Mouse (Mus musculus): ENCODE results near the gene Wdr95.

Gene Wdr95

DNA sequence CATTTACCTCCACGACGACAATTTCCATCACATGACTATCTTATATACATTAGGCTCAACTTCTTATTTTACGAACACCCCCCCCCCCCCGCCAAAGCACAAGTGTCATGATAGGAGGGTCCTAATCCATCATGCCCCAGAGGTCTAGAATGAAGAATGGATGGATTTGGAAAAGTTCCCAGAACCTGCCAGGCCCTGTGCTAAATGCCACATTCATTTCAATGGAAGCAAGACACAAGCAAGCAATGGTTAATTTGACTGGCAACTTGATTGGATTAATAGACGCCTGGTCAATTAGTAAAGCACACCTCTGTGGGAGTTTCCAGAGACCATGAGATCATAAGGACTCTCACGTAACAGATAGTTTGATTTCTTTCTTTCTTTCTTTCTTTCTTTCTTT, 11.4 kb upstream of the Wdr95 start:
- WGBS, result 57% methylated on average over 6 of the region's 6 CpGs

DNA sequence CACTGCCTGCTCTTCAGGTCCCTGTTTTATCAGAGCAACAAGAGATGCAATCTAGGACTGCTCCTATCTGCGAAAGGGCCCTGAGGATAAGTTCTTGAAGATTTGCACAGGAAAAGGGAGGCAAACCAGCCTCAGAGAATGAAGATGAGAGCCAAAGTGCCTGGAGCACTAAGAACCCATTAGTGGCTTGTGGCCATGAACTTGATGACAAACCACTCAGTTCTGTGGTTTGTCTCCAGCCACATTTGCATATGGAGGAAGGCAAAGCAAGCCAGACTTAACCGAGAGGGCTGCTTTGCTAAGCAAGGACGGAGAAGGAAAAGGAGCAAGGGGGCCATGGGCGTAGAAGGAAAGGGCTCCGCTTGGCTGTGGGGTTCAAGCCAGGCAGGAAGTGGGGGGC, 7.7 kb upstream of the Wdr95 start:
- 89% methylated on average over 5 of the region's 5 CpGs for WGBS

DNA sequence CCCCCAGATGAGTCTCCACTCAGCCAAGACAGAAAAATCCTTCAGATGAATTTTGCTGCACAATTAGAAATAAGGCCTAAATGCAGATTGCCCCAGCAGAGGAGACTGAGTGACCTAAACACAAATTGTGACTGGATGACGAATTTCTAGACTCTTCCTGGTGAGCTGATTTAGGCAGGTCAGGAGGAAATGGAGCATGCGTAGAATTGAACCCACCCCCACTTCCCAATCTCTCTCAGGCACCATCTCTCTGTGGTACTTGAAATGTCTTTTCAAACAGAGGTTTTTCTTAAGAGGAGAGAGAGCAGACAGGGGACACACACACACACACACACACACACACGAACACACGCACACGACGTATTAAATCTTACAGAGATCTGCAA, 4.6 kb upstream of the Wdr95 start:
- 31% methylated on average over 6 of the region's 6 CpGs for WGBS

DNA sequence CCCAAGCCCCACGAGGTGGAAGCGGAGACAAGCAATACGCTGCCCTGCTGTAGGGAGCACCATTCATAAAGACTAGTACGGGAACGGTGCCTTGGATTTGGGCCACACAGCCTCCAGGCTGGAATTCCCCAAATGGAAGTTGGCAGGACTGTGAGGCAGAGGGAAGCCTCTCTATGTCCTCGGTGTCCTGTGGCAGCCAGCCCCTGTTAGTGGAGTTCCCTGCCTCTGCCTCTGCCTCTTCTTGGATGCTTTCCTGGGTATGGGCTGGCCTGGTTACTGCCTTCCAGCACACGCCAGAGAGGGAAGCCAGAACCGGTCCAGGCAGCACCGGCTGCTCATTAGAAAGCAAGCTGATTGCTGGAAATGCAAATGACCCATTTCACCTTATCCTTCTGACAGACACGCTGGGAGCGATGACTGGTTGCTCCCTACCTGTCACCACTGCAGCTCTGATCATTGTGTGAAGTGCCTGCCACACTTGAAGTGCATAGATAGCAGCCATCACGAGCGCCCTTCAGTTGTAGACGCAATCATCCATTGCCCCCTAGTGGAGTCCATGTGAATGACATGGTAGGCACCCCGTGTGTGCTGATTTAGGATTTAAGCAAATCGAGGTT, 4.1 kb upstream of the Wdr95 start:
- 4% methylated on average over 16 of the region's 16 CpGs for whole genome bisulfite sequencing

DNA sequence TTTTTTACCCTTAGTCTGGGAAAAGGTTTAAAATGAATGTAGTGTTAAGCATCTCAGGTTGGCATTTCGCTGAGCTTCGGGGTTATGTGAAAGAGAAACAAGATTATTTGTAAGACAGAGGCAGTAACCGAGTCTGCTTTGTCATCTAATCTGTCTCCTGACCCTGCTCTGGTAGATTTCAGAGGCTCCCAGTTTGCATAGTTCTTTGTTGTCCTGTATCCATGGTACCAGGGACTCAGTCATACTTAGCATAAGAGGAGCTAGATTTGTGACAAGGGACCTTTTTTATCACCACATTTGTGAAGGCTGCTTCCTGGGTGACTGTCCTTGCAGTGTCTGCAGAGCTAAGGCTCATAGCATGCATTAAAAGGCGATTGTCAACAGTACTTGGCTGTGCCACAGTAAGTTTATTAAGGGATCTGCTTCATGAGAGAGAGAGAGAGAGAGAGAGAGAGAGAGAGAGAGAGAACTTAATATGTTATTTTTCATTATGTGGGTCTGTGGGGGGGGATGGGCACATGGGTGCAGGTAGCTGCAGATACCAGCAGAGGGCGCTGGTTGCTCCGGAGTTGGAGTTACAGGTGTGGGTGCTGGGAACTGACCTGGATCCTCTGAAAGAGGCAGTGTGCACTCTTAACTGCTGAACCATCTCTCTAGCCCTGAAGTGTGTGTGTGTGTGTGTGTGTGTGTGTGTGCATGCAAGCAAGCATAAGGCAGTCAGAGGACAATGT, 3.3 kb upstream of the Wdr95 start:
- 39% methylated on average over 6 of the region's 6 CpGs for WGBS

DNA sequence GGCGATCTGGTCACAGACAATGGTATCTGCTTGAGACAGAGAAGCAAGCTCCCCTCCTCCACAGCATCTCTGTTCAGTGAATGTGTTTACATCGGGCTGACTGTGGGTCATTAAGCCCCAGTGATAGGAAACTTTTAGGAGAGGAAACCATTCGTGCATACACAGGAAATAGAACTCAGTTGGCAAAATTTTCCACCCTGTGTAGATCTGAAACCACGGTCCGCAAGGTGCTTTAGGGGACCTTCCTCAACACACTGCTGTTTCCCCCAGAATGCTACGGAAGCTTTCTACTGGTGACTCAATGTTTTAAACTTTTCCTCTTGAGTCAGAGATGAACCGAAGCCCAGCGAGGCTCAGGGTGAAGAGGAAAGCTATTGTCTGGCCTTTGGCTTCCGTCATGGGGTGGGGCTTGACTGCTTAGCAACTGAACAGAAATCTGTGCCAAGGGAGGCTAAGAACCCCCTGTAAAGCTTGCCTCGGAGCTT, 2.0 kb upstream of the Wdr95 start:
- WGBS, result 29% methylated on average over 10 of the region's 10 CpGs

DNA sequence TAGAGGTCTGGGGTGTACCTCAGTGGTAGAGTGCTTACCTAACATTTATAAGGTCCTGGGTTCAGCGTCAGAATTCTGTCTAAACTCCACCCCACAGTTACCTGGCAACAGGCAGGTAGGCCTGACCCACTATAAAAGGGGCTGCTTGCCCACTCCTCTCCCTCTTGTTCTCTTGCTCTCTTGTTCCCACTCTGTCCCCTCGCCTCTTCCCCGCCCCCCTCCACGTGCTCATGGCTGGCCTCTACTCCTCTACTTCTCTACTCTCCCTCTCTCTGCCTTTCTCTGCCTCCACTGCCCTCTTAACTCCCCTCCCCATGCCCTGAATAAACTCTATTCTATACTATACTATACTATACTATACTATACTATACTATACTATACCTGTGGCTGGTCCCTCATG, 1.2 kb upstream of the Wdr95 start:
- WGBS, result 60% methylated on average over 4 of the region's 4 CpGs

DNA sequence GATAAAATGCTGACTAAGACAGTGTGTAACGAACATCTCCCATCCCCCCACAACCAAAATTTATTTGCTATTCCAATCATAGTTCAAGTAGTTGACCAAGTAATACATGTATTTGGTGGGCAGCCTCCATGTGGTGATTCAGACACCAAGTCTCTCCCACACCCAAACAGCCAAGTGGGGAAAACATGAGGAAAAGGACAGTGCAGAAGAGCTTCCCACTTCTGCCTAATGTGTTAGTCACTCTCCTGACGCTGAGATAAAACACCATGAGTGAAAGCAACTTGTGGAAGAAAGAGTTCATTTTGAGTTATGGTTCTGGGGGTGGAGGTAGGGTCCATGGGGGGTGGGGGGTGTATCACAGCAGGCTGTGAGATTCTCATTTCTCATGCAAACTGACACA, 5.4 kb downstream of the Wdr95 start:
- WGBS, result 58% methylated on average over 2 of the region's 2 CpGs

DNA sequence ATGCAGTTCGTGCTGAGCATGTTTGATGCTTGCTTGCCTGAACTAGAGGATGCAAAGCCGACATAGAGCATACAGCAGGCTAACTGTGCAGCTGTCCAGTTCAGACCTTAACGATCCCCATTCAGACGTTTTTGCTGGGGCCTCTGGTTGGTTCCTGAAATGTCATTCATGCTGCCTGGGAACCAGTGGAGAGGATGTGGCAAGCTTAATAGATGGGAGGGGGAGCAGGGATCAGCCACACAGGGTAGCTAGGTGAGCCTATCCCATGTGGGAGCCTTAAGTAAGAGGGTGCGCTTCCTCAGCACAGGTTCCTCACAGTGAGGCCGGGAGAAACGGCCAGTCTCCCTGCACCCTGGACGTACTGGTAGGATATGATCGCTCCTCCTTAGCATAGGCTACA, 7.5 kb downstream of the Wdr95 start:
- WGBS, result 39% methylated on average over 9 of the region's 9 CpGs

DNA sequence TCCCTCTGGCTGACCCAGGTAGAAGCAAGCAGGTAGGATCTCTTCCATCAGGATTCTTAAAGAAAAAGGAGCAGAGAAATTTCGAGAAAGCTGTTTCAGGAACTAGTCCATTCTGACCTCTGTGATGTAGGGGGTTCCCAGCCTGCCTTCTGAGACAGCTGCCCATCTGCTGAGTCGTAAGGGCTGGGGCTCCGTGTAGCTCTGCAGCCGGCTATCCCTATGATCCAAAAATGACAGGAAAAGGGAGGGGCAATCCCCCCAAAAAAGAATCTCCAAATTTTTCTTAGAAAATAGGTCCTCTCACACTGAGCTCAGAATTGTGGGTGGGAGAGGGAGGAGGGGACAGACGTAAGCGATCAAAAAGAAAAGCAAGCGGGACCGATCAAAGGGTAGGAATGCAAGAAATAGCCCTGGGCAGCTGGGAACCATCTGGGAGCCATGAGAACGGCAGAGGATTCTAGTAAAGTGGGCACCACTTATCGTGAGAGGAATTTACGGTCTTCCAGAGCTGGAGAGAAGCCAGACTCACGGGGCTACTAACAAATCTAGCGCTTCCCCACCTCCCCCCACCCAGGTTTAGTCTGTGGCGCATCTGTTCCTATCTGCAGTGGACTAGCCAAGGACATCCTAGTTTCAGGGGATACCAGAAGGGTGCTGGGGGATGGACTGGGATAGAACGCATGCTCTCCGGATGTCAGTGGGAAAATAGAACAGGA, 9.5 kb downstream of the Wdr95 start:
- 10% methylated on average over 16 of the region's 16 CpGs for WGBS

DNA sequence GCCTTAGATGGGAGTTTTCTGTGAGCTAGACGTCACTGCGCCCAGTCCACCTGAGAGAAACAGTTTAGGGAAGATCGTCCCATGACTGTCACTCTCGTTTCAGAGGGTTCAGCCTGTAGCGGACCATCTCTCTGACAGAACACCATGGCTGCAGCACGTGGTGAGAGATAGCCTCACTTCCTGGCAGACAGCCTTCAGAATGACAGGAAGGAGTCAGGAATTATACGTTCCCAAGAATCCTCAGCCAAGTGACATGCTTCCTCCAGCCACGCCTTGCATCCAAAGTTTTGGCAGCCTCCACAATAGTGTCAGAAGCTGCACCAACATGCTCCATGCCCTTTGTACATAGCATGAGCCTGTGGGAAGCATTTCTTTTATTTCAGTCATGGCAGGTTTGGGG, 10.1 kb downstream of the Wdr95 start:
- 28% methylated on average over 8 of the region's 8 CpGs for WGBS

DNA sequence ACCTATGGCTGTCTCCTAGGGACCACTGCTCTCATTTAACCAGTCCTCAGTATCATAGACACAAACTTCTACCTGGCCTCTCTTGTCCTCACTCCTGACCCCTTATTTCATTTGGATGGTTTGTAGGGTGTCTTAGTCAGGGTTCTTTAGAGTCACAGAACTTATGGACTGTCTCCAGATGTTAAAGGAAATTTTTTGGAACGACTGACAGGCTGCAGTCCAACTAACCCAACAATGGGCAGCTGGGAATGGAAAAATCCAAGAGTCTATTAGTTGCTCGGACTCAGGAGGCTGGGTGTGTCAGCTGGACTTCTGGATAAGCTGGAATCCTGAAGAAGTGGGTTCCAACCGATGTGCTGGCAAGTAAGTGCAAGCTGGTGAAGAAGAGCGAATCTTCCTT, 10.6 kb downstream of the Wdr95 start:
- 76% methylated on average over 4 of the region's 4 CpGs for WGBS

DNA sequence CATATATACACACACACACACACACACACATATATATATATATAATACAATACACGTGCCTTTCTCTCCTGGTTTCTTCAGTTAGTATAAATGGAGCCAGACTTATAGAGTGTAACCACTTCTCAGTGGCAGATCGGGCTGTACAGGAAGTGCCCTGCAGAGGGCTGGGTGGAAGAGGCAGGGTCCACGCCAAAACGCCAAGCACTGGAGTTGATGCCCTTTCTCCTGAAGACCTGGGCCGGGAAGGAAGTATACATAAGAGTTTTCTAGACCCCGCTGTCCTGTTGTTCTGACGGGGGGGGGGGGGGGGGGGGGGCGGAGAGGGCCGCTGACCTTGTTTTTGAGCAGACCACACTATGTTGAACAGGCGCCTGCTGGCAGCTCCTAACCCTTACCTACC, 22.7 kb downstream of the Wdr95 start:
- 58% methylated on average over 10 of the region's 10 CpGs for WGBS

DNA sequence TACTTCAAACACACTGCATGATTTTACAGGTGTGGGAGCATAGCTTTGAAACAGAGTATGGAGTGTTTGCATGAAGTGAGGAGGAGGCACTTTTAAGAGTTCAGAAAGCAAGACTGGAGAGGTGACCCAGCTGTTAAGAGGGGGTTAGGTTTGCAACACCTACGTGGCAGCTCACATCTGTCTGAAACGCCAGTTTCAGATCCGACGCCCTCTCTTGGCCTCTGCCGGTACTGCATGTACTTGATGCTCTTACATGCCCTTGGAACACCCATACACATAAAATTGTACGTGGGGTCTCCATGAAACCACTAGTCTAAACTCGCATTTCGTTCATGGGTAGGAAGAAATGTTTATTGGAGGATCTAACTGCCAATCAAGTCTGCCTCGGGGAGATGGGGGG, 24.3 kb downstream of the Wdr95 start:
- WGBS, result 45% methylated on average over 9 of the region's 9 CpGs

DNA sequence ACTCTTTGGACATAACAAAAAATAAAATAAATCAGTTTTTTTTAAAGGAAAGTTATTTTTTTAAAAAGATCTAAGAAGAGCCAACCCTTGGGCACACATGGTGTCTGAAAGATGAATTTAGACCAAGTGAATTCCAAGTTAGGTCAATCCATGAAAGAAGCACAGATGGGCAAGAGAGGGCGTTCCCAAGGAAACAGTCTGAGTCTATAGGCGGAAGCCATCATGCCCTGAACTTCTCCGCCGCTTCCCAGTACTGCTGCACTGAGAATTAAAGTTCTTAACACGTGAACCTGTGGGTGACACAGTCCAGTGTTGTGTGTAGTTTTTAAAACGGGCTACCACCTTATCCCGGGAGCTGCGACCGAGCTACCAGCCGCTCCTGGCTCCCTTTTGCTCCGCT, 24.9 kb downstream of the Wdr95 start:
- WGBS, result 75% methylated on average over 11 of the region's 11 CpGs

DNA sequence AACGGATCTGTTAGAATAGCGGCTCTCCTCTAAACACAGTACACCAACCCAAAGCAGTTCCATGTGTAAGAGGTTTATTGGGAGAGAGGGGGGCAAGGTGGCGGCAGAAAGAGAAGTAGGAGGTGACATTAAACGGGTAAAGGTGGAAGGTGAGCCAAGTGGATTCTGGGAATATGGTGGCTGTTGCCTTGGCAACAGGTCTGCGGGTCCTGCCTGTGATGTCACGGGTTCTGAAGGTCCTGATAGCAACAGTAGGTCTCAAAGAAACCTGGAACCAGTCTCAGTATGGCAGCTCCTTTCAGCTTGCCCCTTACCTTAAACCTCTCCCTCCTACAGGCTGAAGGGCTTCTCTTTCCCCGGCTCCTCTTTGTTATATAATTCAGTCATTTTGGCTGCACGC, 25.9 kb downstream of the Wdr95 start:
- 81% methylated on average over 8 of the region's 8 CpGs for WGBS

DNA sequence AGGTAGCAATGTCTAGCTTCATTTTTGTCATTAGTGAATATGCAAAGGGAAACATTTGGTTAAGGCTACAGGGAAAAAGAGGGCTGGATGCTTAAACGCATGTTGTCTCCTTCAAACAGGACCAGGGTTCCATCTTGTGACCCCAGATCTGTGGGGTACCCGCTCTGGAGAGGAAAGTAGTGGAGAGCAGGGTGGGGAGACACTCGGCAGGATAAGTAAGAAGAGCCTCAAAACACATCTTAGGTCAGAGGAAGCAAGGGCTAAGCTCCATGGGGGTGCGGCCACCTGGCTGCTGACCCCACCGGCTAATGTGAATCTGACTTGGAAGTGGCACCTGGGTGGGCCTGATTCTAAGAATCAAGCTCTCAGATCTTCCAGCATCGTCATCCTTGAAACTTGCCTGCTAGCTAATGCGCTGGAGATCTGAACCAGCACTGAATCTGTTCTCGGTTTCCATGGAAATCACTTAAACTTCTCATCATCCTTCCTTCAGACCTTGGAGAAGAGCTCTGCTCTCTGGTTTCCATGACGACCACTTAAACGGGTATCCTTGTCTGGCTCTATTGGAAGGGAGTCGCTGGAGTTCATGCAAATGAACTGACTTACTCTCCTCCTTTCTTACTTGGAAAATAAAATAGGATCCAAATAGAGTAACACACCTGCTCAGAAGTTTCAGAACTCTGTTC, 32.6 kb downstream of the Wdr95 start:
- 29% methylated on average over 11 of the region's 11 CpGs for WGBS

DNA sequence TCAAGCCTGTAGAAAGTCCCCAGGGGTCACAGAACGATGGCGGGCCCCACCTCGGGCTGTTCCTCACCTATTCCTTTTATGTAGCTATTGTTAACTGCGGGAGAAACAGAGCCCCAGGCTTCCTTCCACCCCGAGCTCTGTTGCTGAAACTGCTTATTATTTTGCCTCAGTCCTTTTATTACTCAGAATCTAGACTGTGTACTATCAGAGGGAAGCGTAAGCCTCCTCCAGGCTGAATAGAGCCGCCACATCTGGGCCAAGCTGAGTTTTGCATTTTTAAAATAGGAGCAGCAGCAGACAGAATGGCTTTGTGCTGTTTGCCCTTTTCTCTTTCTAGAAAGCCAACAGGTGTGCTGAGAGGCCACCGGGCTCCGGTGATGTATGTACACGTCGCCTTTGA, 37.5 kb downstream of the Wdr95 start:
- WGBS, result 41% methylated on average over 11 of the region's 11 CpGs

DNA sequence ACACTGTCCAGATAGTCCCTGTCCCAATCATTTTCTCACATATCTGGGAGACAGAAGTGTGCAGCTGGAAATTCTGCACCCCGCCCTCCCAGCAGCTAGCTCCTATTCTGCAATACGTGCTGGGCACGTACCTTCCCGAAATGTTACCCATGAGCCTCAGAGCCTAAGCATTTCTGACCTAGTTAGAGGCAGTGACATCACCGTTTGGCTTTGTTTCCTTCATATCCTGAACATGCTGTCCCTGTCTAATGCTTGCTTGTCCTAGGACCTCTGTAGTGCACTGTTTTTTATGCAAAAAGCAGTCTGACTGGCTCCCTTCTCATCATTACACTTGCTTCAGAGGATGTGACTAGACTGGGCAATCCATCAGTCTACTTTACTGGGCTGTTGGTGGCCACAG, 38.5 kb downstream of the Wdr95 start:
- 47% methylated on average over 5 of the region's 5 CpGs for WGBS

DNA sequence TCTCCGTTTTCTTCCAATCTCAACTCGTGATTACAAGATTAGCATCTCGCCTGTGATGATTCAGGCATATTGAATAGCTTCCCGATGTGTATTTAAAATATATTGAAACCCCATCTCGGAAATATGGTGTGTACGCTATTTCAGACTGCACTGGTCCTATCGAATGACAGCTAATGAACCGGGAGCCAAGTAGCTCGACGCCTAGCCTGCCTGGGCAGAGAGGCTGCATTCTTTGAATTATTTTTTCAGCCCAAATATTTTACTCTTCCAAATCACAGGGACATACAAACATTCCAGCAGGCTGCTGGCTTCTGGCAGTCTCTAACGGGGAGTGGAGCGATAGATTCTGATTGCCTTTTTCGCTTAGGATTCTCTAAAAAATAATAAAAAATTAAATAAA, 40.5 kb downstream of the Wdr95 start:
- WGBS, result 48% methylated on average over 13 of the region's 13 CpGs

DNA sequence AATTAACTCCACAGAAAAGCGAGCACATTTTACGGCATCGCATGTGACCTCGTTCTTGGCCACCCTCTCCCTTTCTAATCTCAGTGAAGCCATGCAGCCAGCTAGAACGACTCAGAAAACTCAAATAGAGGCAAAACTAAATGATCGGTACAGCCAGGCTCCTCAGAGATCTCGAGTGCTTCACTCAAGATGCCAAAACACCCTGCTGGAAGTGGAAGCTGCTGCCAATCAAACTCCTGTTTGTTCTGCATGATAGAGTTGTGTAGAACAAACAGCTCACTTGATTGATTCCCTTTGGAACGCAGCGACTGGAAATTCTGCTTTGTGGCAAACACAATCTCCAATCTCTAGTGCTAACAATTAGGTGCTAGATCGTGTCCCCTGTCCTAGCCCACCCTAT, 48.5 kb downstream of the Wdr95 start:
- 27% methylated on average over 10 of the region's 10 CpGs for WGBS

DNA sequence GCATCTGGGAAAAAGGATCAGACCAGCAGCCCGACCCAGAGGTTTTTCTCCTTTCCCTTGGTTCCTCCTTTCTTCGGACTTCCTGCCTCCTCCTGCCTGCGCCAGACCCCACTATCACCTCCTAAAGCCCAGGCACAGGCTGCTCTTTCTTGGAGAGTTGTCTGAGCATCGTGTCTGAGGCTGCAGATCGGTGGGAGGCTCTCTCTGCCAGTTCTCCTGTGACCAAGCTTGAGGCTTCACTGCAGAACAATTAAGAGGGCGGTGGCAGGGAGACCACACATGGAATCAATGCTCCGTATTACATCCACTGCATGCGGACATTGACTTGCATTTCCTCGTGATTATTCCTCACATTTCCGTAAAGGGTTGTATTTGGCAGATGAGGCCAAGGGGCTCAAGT, 49.0 kb downstream of the Wdr95 start:
- 41% methylated on average over 10 of the region's 10 CpGs for WGBS

Data from cerebral cortex, adult 2 months (tissue).